Mouse (Mus musculus): ENCODE measurements around the gene Thrb.

Thrb gene

DNA sequence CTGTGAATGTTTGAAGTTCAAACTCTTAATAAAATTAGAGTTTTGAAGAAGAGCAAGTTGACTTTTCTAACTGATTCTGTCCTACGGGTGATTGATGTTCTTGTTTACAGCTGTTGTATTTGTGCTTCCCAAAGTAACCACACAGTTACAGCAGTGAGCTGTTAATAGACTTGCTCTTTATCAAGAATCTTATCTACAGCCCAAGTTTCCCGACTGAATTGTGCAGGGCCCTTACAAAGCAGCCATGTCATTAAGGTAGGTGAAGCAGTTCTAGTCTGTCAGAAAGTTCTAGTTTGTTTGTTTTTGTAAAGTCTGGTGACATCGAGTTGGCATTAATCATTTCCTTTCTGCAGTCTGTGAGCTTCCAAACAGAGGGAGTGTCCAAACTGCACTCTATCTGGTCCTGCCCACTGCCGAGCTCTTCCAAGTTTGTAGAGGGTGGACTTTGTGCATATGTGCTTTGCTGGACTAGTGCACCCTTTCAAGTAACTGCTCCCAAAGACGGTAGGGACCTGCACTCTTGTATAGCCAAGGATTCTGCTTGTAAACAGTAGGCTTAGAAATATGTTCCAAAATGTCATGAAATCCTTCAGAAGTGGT lies 124.2 kb downstream of the Thrb start:
- DNase-seq (ENCODE audit: low read depth): no peak

DNA sequence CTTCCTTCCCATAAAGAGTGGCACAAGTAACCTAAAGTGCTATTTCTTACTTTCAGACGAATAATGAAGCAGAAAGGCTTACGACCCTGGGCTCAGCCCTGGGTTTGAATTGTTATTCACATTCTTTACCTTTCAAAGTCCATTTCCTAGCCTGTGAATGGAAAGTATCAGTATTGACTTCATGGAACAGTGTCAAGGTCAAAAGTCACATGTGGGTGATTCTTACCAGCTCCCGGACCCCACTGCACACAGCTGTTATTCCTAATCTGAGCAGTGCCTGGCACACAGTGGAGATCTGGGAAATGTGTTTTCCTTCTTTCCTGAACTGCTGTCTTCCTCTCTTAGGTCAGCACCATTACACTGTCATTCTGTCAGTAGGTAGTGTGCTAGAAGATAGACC lies 125.3 kb downstream of the Thrb start:
- DNase-seq (ENCODE audit: low read depth): no peak

DNA sequence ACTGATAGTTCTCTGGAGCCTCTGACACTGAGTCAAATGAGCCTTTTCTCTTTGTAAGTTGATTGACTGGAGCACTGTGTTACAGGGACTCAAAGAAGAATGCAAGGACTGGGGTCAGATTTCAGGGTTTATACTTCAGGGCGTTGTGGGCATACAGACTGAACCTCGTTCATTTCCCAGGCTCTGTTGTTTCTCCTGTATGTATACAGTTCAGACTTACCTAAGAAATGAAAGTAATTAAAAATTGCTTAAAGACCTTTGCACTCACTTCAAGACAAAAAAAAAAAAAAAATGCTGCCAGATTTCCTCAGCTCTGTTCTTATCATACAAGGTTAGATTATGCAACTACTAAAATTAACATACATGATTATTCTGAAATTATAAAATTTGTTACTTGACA lies 126.2 kb downstream of the Thrb start:
- DNase-seq (ENCODE audit: low read depth): no peak

DNA sequence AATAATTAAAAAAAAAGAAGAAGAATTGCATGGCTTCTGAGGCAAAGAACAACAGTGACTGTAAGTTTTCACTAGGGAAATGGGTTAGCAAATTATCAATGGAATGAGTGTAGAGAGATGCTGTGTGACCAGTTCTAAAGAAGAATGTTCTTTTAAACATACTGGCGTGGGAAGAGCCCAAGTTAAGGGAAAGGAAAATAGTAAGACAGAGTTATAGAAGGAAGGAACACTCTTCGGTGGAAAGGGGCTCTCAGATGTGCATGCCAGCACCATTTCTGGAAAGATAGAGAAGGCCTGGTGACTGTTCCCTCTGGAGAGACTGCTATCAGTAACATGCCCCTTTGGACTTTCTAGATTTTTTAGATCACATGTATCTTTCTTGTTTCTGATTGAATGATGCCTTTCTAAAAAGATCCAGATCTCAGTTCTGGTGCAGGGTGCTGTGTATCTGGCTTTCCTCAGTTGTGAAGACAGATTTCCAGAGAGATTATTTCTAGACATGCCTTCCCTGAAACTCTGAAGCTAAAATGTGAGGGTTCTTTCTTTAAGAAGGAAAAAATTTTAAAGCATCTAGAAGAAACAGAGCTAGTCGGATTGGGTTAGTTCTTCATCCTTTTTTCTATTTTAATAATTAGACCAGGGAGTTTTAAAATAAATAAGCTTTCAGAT lies 144.0 kb downstream of the Thrb start:
- DNase-seq (ENCODE audit: low read depth): no peak

DNA sequence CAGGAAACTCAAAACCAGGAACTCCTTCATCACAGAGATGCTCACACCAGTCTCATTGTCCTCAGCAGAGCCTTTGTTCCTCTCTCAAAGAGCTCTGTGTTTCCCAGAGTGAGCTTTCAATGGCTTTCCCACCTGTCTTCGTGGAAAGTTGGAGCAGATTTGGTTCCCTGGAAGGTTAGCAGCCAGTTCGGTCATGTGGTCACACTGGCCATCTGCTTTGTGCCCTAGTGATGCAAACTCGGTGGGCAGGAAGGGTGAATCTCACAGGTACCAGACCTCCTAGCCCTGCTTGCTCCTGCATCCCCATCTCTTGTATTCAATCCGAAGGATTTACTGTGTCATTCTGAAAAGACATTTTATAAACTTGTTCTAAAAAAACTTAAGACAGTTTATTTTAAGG lies 151.0 kb downstream of the Thrb start:
- no peak for DNase-seq (ENCODE audit: low read depth)

DNA sequence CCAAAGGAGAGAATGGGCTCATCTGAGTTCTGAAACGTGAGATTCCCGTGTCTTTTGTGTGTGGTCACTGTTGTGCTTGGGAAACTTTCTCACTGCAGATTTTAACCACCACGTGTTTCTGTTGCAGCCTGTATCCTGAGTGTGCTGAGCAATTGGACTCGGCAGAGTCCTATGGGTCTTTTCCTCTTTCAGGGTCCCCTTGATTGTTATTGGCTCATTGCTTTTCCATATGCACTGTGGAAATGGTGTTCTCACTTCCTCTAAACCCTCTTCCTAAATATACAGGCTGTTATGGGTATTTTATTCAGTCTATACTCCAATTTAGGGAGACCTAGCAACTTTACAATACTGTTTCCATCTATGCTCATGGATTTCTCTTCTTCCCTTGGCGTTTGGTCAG lies 152.4 kb downstream of the Thrb start:
- DNase-seq (ENCODE audit: low read depth): no peak

DNA sequence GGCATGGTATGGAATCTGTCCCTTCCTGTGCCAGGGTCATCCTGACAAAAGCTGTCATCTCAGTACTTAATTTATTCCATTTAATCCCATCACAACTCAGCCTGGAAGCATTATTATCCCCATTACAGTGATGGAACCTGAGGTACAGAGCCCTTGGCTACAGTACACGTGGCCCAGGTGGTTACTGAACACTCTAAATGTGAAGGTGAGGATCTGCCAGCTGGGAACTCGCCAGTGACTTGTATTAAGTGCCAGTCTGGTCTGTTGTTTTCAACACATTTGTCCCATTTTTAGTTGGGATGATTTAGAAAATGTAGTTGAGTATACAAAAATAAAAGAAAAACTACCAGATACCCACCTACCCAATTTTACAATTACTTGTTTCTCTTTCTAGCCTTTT lies 155.0 kb downstream of the Thrb start:
- no peak for DNase-seq (ENCODE audit: low read depth)

DNA sequence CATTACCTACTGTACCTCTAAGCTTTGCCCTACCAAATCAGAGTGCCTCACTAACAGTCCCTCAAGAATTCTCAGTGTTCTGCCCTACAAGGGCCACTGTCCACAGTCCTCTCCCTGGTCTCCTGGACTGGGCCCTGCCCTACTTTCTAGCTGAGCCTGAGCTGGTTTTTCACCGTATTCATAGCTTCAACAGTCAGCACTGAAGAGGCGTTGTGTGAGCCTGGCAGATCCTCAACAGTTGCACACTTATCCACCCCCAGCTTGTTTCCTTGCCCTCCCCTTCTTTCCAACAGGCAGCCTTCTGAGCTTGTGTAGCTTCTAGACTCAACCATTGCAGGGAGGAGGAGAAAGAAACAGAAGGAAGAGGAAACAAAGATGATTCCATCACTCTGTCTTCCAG lies 158.0 kb downstream of the Thrb start:
- DNase-seq (ENCODE audit: low read depth): no peak

DNA sequence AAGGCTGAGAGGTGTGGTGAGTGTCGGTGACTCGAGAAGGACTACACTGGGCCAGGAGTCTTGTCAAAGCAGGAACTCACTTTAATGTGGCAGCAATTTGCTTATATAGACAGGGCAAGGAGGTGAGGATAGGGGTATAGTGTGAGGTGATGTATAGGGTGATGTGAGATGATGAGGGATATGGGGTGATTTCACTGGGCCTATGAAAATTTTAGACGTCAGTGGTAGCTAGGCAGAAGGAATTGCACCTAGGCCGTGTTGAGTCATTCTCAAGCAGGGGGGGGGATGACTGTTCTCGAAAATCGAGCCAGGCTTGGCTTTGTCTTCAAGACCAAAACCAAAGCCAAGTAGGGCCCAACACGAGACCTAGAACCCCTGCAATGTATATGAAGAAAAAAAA lies 162.7 kb downstream of the Thrb start:
- DNase-seq (ENCODE audit: low read depth): no peak

DNA sequence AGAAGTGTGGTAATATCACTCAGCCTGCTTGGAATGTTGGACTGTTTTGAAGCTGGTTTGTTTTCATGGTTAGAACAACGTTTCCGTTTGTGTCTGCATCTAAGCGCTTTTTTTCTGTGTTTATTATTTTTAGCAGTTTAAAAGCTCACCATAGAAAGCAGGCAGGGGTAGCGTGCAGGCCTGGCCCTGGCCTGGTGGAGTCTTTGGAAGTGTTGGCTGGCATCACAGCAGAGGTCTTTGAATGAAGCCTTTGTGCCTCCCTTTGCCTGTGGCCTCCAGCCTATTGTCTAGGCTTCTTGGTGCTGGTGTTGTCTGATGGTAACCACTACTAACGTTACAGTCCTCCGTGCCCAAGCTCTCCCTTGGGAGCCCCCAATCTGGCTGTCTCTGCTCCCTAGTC lies 167.3 kb downstream of the Thrb start:
- DNase-seq (ENCODE audit: low read depth): no peak

DNA sequence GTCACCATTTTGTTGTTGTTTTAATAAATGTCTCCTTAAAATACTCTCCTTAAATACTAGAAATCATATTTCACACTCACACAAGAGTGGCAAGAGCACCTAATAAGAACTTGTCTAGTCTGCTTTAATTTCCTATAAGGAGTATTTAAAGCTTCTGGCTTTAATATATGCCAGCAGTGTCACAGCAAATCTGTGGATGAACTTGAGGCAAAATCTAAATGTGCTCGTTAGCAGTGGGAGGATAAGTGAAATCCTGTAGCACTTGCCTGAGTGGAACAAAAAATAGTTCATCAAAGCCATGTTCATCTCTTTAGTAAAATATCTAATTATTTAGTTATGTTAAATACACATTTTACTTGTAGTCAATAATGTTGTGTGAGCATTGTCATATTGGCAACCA lies 175.7 kb downstream of the Thrb start:
- DNase-seq (ENCODE audit: low read depth): no peak

DNA sequence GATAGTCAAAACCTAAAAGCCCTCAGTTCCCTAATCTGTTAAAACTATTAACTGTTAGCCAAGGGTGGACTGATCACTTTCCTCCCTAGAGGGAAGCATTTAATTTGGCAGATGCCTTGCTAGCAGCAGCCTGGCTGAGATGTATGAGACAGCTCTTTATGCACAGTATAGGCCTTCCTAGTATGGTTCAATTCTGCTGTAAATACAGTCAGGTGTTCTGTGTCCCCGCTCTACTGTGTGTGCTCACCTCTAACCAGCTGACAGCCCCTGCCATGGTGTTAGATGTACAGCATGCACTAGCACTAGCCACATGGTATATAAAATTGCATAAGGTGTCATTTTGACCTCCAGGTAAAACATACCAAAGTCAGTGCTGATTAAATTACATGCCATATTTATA lies 176.7 kb downstream of the Thrb start:
- DNase-seq (ENCODE audit: low read depth): no peak

DNA sequence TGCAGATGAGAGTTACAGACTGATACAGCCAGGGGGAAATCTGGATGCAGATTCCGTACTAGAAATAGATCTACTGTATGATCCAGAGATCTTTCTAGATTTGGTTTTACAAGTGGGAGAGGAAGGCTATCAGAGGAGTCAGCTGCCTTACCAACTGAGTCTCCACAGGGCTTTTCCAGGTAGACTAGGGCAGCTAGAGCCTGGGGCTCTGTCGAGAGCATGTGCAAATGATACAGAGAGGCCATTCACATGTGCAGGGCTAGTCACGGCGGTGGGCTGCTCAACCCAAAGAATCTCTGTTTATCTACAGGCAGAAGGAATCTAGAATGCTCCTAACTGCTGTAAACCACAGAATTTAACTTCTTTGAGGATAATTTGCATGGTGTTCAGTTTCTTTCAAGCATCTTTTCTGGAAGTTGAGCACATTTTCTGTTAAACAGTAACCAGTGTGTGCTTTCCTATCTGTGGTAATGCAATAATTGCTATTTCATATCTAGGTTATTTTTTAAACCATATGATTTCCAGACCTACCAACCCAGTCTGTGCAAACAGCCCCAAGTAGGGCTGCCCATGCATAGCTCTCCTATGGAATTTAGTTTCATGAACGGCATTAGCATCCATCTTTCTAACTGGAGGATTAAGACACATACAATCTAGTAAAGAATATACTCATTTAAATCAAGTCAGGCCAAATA lies 185.1 kb downstream of the Thrb start:
- DNase-seq (ENCODE audit: low read depth): no peak

DNA sequence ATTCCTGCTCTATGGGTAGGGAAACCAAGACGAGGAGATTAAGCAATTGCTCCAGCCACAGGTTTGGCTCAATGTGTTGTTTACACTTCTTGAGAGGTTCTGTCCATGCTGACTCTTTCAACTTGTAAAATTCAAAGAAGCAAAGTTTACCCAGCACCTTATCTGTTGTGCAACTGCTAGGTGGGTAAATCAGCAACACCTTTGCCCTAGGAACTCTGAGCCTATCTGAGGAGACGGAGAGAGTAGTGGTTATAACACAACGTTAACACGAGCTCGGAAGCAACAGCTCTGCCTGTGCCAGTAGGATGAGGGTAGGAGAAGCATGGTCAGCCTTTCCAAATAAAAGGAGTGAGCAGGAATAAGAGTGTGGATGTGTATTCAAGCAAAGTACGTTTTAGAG lies 185.8 kb downstream of the Thrb start:
- DNase-seq (ENCODE audit: low read depth): no peak

DNA sequence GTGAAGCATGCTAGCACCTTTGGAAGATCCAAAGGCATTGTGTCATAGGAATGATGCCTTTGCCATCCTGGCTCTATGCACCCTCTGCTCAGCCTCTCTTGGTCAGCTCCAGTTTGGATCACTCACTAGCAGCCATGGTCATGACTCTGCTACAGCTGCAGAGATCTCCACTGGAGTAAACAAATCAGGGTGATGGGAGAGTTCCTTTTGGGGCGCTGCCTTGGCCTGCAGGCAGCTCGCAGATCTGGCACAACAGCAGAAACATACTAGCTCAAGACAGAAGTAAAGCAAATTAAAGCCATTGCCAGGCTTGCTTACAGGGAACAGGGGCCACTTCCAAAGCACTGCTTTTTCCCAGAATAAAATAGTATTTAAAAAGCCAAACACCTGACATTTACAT lies 186.6 kb downstream of the Thrb start:
- no peak for DNase-seq (ENCODE audit: low read depth)

DNA sequence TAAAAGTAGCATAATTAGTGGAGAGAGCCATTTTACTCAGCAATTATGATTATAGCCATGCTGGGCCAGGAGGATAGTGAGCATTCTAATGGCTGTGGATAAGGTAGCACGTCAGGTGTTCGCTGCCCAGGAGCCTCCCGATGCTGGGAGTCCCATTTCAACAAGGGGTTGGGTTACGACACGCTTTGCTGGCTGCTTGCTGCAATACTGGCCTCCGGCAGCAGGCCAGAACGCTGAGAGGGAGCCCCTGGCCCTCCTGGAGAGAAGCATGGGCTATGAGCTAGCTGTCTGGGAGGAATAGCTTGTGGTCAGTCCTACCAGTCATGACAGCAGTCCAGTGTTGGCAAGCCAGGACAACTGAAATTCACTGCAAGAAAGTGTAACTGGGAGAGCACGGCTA lies 187.2 kb downstream of the Thrb start:
- no peak for DNase-seq (ENCODE audit: low read depth)

DNA sequence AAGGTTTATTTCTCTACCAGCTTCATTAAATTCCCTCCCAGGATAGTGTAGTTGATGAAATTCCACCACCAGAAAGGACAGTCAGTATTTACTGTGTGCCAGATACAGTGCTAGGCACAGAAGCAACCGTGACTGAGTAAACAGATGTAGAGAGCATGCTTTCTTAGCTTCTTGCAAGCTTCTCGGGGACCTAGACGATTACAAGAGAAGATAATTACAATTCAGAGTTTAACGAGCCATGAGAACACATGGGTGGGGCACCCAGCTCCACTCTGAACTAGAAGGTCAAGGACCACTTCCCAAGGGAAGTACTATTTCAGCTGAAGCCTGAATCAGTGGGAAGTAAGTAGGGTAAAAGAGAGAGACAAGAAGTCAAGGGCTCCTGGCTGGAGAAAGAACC lies 190.3 kb downstream of the Thrb start:
- no peak for DNase-seq (ENCODE audit: low read depth)

DNA sequence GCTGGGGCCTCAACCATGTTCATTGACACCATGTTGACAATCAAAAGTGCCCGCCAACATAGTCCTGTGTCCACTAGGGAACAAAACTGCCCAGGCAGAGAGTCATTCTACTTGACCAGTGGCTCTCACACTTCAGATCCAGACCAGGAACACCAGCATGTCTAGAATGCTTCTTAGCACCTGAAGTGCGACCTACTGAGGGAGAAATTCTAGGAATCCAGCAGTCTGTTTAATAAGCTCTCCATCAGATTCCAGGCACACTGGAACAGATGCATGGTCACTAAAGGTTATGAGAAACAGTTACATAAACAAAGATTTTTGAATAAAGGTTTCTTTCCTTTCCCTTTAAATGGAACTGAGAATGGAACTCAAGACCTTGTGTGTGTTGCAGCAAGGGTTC lies 192.2 kb downstream of the Thrb start:
- no peak for DNase-seq (ENCODE audit: low read depth)

DNA sequence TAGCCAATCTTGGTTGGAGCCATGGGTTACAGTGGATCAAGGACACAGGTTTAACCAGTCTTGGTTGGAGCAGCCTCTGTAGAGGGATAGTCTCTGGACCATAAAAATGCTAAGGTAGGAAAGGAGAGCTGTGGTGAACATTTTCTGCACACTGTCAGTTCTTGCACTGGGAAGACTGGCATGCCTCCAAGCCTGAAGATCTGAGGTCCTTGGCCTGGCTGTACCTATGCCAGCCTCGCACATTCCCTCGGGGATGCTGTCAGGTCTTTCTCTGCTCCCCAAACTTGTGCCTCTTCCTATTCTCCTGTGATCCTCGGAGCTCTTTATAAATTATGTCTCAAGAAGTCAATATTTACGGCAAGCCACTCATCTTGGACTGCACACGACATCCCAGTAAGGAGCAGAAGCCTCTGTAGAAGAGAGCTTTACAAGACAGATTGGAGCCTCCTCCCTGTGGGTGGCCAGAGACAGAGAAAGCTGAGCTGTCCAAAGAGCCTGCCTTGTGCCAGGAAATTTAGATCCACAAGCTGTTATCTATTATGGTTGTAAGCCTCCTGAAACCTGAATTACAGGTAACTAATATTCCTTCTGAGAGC lies 199.8 kb downstream of the Thrb start:
- no peak for DNase-seq (ENCODE audit: low read depth)

DNA sequence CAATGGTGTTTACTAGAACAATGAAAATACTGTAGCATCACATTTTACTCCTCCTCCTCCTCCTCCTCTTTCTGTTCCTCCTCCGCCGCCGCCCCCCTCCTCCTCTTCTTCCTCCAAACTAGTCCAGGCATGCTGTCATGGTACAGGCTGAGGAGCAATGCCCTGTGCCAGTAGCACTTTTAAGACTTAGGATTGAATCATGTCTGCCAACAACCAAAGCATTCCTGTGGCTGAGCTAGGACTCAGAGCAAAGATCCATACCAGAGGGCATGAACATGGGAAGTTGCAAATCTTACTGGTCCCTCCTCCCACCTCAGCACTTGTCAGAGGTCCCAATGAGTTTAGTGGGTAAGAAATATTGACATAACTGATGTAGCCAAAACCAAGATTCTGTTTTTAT lies 202.6 kb downstream of the Thrb start:
- DNase-seq (ENCODE audit: low read depth): no peak

DNA sequence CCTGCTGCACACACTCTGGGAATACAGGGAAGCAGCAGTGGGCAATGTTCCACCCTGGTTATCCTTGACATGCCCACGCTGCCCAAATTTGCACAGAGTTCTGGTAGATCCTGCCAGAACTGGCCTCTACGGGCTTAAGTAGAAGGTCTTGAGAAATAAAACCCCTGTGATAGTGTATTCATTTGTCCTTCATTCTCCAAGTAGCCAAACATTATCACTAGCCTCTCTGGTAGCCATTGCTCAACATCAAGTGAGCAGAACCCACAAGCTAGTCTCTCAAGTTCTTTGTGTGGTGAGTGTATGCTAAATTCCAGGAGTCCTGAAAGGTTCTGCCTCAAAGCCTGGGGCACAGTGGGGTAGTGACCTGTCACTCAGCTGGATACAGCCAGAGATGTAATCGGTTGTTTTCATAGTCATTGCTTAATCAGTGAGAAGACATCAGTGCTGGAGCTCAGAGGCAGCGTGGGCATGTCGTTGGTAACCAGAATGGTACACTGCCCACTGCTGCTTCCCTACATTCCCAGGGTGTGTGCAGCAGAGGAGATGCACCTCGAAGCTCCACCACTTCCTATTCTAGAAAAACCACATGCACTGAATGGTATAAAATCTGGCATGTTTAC lies 203.8 kb downstream of the Thrb start:
- DNase-seq (ENCODE audit: low read depth): no peak

DNA sequence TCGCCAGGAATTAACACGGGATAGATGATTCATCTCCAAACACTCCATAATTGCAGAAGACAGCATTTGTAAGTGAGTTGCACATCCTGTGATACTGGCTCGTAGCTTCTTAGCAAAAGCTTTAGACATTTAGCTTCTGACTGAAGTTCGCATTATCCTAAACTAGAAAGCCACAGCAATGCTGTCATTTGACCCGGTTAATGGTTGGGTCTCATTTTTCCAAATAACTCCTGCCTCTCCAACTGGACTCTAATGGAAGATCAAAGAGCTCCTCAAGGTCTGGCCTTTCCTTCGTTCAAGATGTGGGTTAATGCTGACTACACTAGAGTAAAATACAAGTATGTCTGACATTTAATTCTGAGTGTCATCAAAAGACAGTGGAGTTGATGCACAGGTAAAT lies 208.3 kb downstream of the Thrb start:
- no peak for DNase-seq (ENCODE audit: low read depth)

DNA sequence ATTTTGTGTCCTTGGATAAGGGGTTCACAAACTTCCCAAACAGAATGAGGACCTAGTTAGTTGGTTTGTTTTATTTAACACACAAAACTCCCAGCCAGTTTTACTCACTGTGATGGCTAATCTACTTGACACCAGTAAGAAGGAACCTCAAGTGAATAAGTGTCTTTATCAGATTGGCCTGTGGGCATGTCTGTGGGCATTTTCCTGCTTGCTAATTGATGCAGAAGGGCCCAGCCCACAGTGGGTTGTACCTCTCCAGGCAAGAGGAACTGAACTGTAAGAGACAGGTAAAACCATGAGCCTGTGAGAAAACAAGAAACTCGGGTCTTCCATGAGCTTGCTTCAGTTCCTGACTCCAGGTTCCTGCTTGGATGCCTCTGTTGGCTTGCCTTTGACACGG lies 215.9 kb downstream of the Thrb start:
- DNase-seq (ENCODE audit: low read depth): peak; percentile 2
